Mouse (Mus musculus) liver, embryonic 16.5 days (tissue): ENCODE data around the gene Tmem127. TPM values are rescaled to one million over a fixed set of nuclear protein-coding genes. Genes with fewer than 3 reads are reported as not detected.
"Not testable (repeated sequence)": the region's sequence is repeated elsewhere in the genome, so short reads cannot be mapped to it uniquely, and the experiment has no call there.

Experiments used
- ATAC-seq: fragments of 200-750 bp; cut with Nextera tagmentation; 2 replicates; pipeline ENCODE4 v1.8.0; 2017; ENCODE audit warnings: low read depth, mild to moderate bottlenecking, moderate number of reproducible peaks, moderate library complexity
- H3K27ac ChIP-seq: fragments of 300-500 bp; sonication (generic); 2 replicates; pipeline ENCODE4 v1.5.1; 2014; ENCODE audit warnings: mild to moderate bottlenecking, low read length
- H3K27me3 ChIP-seq: fragments of 300-500 bp; sonication (generic); 2 replicates; pipeline ENCODE4 v1.6.1; 2014; ENCODE audit warnings: low read depth, low read length, mixed read lengths; ENCODE audit not compliant: control insufficient read depth, insufficient read depth
- H3K36me3 ChIP-seq: fragments of 300-500 bp; sonication (generic); 2 replicates; pipeline ENCODE4 v1.6.1; 2014; ENCODE audit warnings: mild to moderate bottlenecking; ENCODE audit not compliant: control insufficient read depth, insufficient read depth
- H3K4me1 ChIP-seq: fragments of 300-500 bp; sonication (generic); 2 replicates; pipeline ENCODE4 v1.6.1; 2014; ENCODE audit warnings: low read depth, low read length, mixed read lengths; ENCODE audit not compliant: control insufficient read depth
- H3K4me2 ChIP-seq: fragments of 300-500 bp; sonication (generic); 2 replicates; pipeline ENCODE4 v1.6.1; 2014; ENCODE audit warnings: low read depth, low read length, mixed read lengths
- H3K4me3 ChIP-seq: fragments of 300-500 bp; sonication (generic); 2 replicates; pipeline ENCODE4 v1.5.1; 2014; ENCODE audit warnings: low read depth, mild to moderate bottlenecking, low read length
- H3K9ac ChIP-seq: fragments of 300-500 bp; sonication (generic); 2 replicates; pipeline ENCODE4 v1.6.1; 2014; ENCODE audit warnings: low read depth, low read length
- H3K9me3 ChIP-seq: fragments of 300-500 bp; sonication (generic); replicated peaks from 2 replicates; pipeline ENCODE4 v1.6.1; 2016; ENCODE audit warnings: low read length; ENCODE audit not compliant: control insufficient read depth
- WGBS: fragments of 180-500 bp; shearing (Covaris S2); extraction: QIAGEN DNeasy Blood & Tissue Kit; methylation state at CpG from one replicate; pipeline ENCODE4 v1.1.7; 2014; ENCODE audit not compliant: insufficient replicate concordance; 5-methylcytosine and 5-hydroxymethylcytosine counted together
- polyA plus RNA-seq: library from polyadenylated mRNA; unstranded; fragments of >200 nt; fragmentation: Nextera tagmentation; extraction: Ambion mirVana; gene quantifications from 2 replicates; pipeline ENCODE4 v1.2.1, GENCODE M21; 2015

Tmem127 gene
- polyA plus RNA-seq, 1 experiment from 2014 or later = 10.7 TPM

- Histone ChIP-seq H3K4me3 (peak overlapping the region; percentile 100; the same call in 1 of the 2 replicates), H3K4me2 (peak overlapping the region; percentile 89), H3K4me1 (peaks cover 23% of the 10 kb centered on the region)
- H3K27me3 ChIP-seq, H3K9me3 ChIP-seq, H3K9ac ChIP-seq, H3K36me3 ChIP-seq, ATAC-seq, H3K27ac ChIP-seq: not testable (repeated sequence)
- 73% methylated on average over 4 of the region's 4 CpGs for WGBS
Observed at GRCm38 (mm10) chr2:127272049-127272448, 24.3 kb downstream of the Tmem127 start.

- H3K36me3 ChIP-seq = no peaks in the 10 kb centered on the region
- no peaks in the 10 kb centered on the region for H3K9me3 ChIP-seq
- WGBS = 91% methylated on average over 3 of the region's 3 CpGs
- ATAC-seq = no peak
- no peak overlapping the region for H3K4me3 ChIP-seq
- H3K27ac ChIP-seq = no peak overlapping the region
- H3K9ac ChIP-seq = no peak overlapping the region
- peaks cover 23% of the 10 kb centered on the region for H3K4me1 ChIP-seq
- no peak overlapping the region for H3K4me2 ChIP-seq
- no peaks in the 10 kb centered on the region for H3K27me3 ChIP-seq
Observed at GRCm38 (mm10) chr2:127272806-127273205, 25.1 kb downstream of the Tmem127 start.

GRCm38 (mm10) chr2:127274590-127274989, 26.9 kb downstream of the Tmem127 start:
- Histone ChIP-seq H3K36me3 (no peaks in the 10 kb centered on the region), H3K27me3 (no peaks in the 10 kb centered on the region), H3K9me3 (no peaks in the 10 kb centered on the region), H3K27ac (no peak overlapping the region; the same call in 1 of the 2 replicates), H3K4me2 (peak overlapping the region; percentile 15; the same call in 1 of the 2 replicates), H3K4me1 (peaks cover 25% of the 10 kb centered on the region), H3K9ac (no peak overlapping the region), H3K4me3 (no peak overlapping the region)
- no peak for ATAC-seq
- 88% methylated on average over 2 of the region's 2 CpGs for WGBS

GRCm38 (mm10) chr2:127275551-127276320, 28.0 kb downstream of the Tmem127 start:
- WGBS = 73% methylated on average over 5 of the region's 5 CpGs
- H3K4me3 ChIP-seq = no peak overlapping the region

GRCm38 (mm10) chr2:127278162-127278561, 30.5 kb downstream of the Tmem127 start:
- H3K27me3 ChIP-seq = no peaks in the 10 kb centered on the region
- ATAC-seq = no peak
- H3K36me3 ChIP-seq = no peaks in the 10 kb centered on the region
- H3K9me3 ChIP-seq = no peaks in the 10 kb centered on the region
- no peak overlapping the region for H3K9ac ChIP-seq
- H3K27ac ChIP-seq = peak overlapping the region; percentile 33; the same call in 1 of the 2 replicates
- H3K4me1 ChIP-seq = peaks cover 17% of the 10 kb centered on the region
- H3K4me2 ChIP-seq = no peak overlapping the region
- H3K4me3 ChIP-seq = no peak overlapping the region

More at GRCm38 (mm10) chr2:127275551-127276320, 28.0 kb downstream of the Tmem127 start:
- no peaks in the 10 kb centered on the region for H3K36me3 ChIP-seq
- no peaks in the 10 kb centered on the region for H3K9me3 ChIP-seq
- peaks cover 25% of the 10 kb centered on the region for H3K4me1 ChIP-seq
- H3K4me2 ChIP-seq = no peak overlapping the region
- H3K9ac ChIP-seq = no peak overlapping the region
- no peak for ATAC-seq
- no peak overlapping the region for H3K27ac ChIP-seq
- H3K27me3 ChIP-seq = no peaks in the 10 kb centered on the region

- H3K4me3 ChIP-seq = no peak overlapping the region
- no peak overlapping the region for H3K4me2 ChIP-seq
- H3K9me3 ChIP-seq = no peaks in the 10 kb centered on the region
- H3K27ac ChIP-seq = no peak overlapping the region
- WGBS = 82% methylated on average over 4 of the region's 4 CpGs
- H3K9ac ChIP-seq = no peak overlapping the region
- no peaks in the 10 kb centered on the region for H3K4me1 ChIP-seq
- no peak for ATAC-seq
- peaks cover 36% of the 10 kb centered on the region for H3K36me3 ChIP-seq
- H3K27me3 ChIP-seq = no peaks in the 10 kb centered on the region
Observed at GRCm38 (mm10) chr2:127292250-127292649, 44.5 kb downstream of the Tmem127 start.

- no peak overlapping the region for H3K9ac ChIP-seq
- no peak overlapping the region for H3K27ac ChIP-seq
- ATAC-seq = no peak
- no peak overlapping the region for H3K4me2 ChIP-seq
- no peaks in the 10 kb centered on the region for H3K4me1 ChIP-seq
- H3K27me3 ChIP-seq = no peaks in the 10 kb centered on the region
- no peak overlapping the region for H3K4me3 ChIP-seq
- no peaks in the 10 kb centered on the region for H3K9me3 ChIP-seq
- WGBS = 86% methylated on average over 7 of the region's 7 CpGs
- H3K36me3 ChIP-seq = peaks cover 47% of the 10 kb centered on the region
Observed at GRCm38 (mm10) chr2:127297001-127297805, 49.5 kb downstream of the Tmem127 start.

GRCm38 (mm10) chr2:127298056-127298455, 50.3 kb downstream of the Tmem127 start:
- Histone ChIP-seq H3K27me3 (no peaks in the 10 kb centered on the region), H3K27ac (no peak overlapping the region), H3K4me3 (no peak overlapping the region), H3K9me3 (no peaks in the 10 kb centered on the region), H3K4me1 (no peaks in the 10 kb centered on the region), H3K4me2 (no peak overlapping the region), H3K9ac (no peak overlapping the region), H3K36me3 (peaks cover 42% of the 10 kb centered on the region)
- WGBS = 86% methylated on average over 1 of the region's 1 CpGs
- ATAC-seq = no peak

GRCm38 (mm10) chr2:127300701-127301100, 53.0 kb downstream of the Tmem127 start:
- ATAC-seq = no peak
- 71% methylated on average over 3 of the region's 3 CpGs for WGBS
- Histone ChIP-seq H3K9me3 (no peaks in the 10 kb centered on the region), H3K27ac (no peak overlapping the region), H3K27me3 (no peaks in the 10 kb centered on the region), H3K36me3 (peaks cover 34% of the 10 kb centered on the region), H3K4me2 (no peak overlapping the region), H3K4me1 (no peaks in the 10 kb centered on the region), H3K4me3 (no peak overlapping the region), H3K9ac (no peak overlapping the region)
